Mouse (Mus musculus): ENCODE data around the gene Slain2. TPM values are rescaled to one million over a fixed set of nuclear protein-coding genes. Genes with fewer than 3 reads are reported as not detected.
A peak's percentile ranks its signal among the peaks of the same experiment; 100 is the strongest.

Gene Slain2
- polyA plus RNA-seq, 1 experiment from 2014 or later = 22.8 TPM

DNA sequence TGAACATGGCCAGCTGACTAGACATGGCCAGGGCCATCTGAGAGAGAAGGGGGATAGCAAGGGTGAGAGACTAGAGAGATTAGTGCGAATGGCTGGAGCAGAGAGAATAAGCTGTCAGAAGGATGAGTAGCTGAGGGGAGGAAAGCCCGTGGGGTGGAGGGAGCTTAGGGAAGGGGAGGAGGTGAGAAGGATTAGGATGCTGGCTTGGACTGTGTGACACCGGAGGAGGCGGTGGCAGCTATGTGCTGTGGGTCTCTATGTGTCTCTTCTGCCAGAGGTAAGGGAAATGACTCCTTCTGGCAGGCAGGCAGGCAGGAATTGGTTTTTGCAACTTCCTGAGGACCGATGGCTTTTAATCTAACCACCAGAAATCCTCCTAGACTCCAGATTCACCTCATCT is 34.4 kb upstream of the Slain2 start:
- Histone ChIP-seq H3K4me2 (ENCODE audit: low read depth, low read length, severe bottlenecking) (no peak overlapping the region), H3K9me3 (ENCODE audit: control insufficient read depth, low read length) (no peaks in the 10 kb centered on the region), H3K4me3 (ENCODE audit: low read depth, low read length) (no peak overlapping the region), H3K4me1 (replicated peaks; ENCODE audit: control insufficient read depth, insufficient read depth, low read length) (no peaks in the 10 kb centered on the region), H3K36me3 (ENCODE audit: control insufficient read depth, insufficient read depth, low read length) (no peaks in the 10 kb centered on the region), H3K27ac (ENCODE audit: low read depth, low read length) (no peak overlapping the region), H3K9ac (ENCODE audit: low read length) (no peak overlapping the region), H3K27me3 (ENCODE audit: control insufficient read depth, insufficient read depth, low read length) (no peaks in the 10 kb centered on the region; the same call in 1 of the 2 replicates)
- no peak for ATAC-seq (replicated peaks; ENCODE audit: low FRiP score)
- WGBS = 20% methylated on average over 5 of the region's 5 CpGs
- no peak for DNase-seq (ENCODE audit: low spot score)

DNA sequence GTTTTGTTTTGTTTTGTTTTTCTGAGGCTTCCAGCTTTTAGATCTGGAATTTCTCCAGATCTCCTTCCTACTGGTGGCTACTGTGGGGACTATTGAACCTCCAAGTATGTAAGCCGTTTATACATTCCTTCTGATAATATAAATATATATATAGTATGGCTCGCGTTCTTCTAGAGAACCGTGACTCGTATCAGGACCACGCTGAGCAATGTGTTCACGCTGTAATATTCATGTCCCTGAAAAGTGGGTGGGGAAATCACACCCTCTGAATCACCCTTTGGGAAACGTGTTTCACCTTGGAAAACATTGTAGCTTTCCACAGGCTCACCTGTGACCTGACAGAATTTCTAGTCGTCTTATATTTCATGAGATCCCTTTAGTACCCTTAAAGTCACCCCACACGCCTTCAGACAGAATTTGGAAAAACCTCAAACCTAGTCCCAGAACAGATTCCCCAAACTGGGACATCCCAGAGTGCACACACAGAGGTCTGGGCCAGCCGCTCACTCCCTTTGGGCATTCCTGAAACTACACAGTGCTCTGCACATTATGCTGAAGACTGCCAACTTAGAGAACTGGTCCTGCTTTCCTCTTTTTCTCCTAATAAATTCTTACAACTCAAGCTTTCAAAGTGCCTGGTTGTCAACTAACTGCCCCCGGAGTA is 32.2 kb upstream of the Slain2 start:
- H3K27me3 ChIP-seq (ENCODE audit: control insufficient read depth, insufficient read depth, low read length) = no peaks in the 10 kb centered on the region
- no peaks in the 10 kb centered on the region for H3K4me1 ChIP-seq (replicated peaks; ENCODE audit: control insufficient read depth, insufficient read depth, low read length)
- DNase-seq (ENCODE audit: low spot score) (no peak), ATAC-seq (replicated peaks; ENCODE audit: low FRiP score) (no peak)
- no peak overlapping the region for H3K27ac ChIP-seq (ENCODE audit: low read depth, low read length)
- H3K9ac ChIP-seq (ENCODE audit: low read length) = no peak overlapping the region
- H3K4me2 ChIP-seq (ENCODE audit: low read depth, low read length, severe bottlenecking) = no peak overlapping the region
- H3K9me3 ChIP-seq (ENCODE audit: control insufficient read depth, low read length) = no peaks in the 10 kb centered on the region
- 86% methylated on average over 12 of the region's 12 CpGs for WGBS
- H3K4me3 ChIP-seq (ENCODE audit: low read depth, low read length) = no peak overlapping the region
- no peaks in the 10 kb centered on the region for H3K36me3 ChIP-seq (ENCODE audit: control insufficient read depth, insufficient read depth, low read length)

DNA sequence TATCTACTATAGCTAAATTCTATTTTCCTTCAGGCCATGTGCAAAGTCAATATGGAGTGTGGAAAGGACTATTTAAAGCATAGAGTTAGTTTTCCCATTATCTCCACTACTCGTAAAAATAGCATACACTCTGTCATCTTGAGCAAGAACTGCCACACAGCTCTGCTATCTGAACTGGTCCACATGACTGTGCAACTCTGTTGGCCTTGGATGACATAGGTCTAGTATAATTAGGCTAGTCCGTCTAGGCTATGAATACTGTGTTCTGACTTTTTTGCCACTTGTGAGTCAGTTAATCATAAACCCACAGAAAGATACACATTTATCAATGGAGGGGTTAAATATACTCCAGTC is 31.7 kb upstream of the Slain2 start:
- no peak overlapping the region for H3K27ac ChIP-seq (ENCODE audit: low read depth, low read length)
- DNase-seq (ENCODE audit: low spot score) (no peak), ATAC-seq (replicated peaks; ENCODE audit: low FRiP score) (no peak)
- H3K4me1 ChIP-seq (replicated peaks; ENCODE audit: control insufficient read depth, insufficient read depth, low read length) = no peaks in the 10 kb centered on the region
- no peaks in the 10 kb centered on the region for H3K27me3 ChIP-seq (ENCODE audit: control insufficient read depth, insufficient read depth, low read length)
- H3K36me3 ChIP-seq (ENCODE audit: control insufficient read depth, insufficient read depth, low read length) = no peaks in the 10 kb centered on the region
- no peak overlapping the region for H3K9ac ChIP-seq (ENCODE audit: low read length)
- no peaks in the 10 kb centered on the region for H3K9me3 ChIP-seq (ENCODE audit: control insufficient read depth, low read length)
- H3K4me2 ChIP-seq (ENCODE audit: low read depth, low read length, severe bottlenecking) = no peak overlapping the region
- no peak overlapping the region for H3K4me3 ChIP-seq (ENCODE audit: low read depth, low read length)
- WGBS = 91% methylated on average over 2 of the region's 2 CpGs

DNA sequence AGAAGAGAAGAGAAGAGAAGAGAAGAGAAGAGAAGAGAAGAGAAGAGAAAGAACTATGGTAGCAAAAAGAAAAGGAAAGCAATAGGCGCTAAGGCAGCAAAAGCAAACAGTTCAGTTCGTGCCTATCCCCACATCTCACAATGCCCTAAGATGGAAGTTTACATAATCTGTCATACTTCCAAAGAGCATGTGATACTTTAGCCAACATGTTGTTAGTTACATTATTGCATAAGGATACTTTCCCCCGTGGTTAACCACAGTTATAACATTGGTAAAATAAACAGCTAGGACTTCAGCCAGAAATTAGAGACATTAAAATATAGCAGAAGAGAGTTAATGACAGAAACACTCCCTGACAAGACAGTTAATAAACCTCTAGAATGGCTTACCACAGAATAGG is 30.4 kb upstream of the Slain2 start:
- Histone ChIP-seq H3K4me3 (ENCODE audit: low read depth, low read length) (no peak overlapping the region), H3K9ac (ENCODE audit: low read length) (no peak overlapping the region), H3K4me2 (ENCODE audit: low read depth, low read length, severe bottlenecking) (no peak overlapping the region), H3K27ac (ENCODE audit: low read depth, low read length) (no peak overlapping the region), H3K4me1 (replicated peaks; ENCODE audit: control insufficient read depth, insufficient read depth, low read length) (no peaks in the 10 kb centered on the region), H3K36me3 (ENCODE audit: control insufficient read depth, insufficient read depth, low read length) (no peaks in the 10 kb centered on the region), H3K9me3 (ENCODE audit: control insufficient read depth, low read length) (no peaks in the 10 kb centered on the region), H3K27me3 (ENCODE audit: control insufficient read depth, insufficient read depth, low read length) (no peaks in the 10 kb centered on the region)
- DNase-seq (ENCODE audit: low spot score) = no peak
- WGBS = 83% methylated on average over 3 of the region's 3 CpGs
- no peak for ATAC-seq (replicated peaks; ENCODE audit: low FRiP score)

DNA sequence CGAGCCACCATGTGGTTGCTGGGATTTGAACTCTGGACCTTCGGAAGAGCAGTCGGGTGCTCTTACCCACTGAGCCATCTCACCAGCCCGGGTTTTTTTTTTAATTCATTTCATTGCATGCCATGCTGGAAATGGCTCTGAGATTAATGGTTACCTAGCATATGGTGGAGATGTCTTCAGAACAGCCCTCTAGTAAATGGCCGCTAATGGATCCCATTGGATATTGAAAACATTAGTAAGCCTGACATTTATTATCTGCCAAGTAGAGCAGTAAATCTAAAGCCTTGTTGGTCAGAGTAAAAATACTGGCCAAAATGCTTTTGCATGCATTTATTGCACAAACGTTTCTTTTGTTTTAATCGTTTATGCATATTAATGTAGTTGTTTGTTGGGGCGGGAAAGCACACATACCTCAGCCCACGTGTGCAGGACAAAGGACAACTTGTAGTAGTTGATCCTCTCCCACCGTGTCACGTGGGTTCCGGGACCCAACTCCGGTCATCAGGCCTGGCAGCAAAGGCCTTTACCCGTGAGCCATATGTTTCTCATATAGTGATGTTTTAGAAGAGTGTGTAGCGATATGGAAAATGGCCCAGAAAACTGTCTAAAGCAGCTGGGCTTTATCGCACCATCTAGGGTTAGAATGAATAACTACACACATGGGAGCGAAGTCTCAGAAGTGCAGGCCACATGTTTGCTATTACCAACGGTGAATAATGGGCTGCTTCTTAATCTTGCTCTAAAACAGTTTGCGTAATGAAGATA is 27.5 kb upstream of the Slain2 start:
- no peak overlapping the region for H3K4me3 ChIP-seq (ENCODE audit: low read depth, low read length)
- H3K36me3 ChIP-seq (ENCODE audit: control insufficient read depth, insufficient read depth, low read length) = no peaks in the 10 kb centered on the region
- no peak overlapping the region for H3K4me2 ChIP-seq (ENCODE audit: low read depth, low read length, severe bottlenecking)
- DNase-seq (ENCODE audit: low spot score) (no peak), ATAC-seq (replicated peaks; ENCODE audit: low FRiP score) (no peak)
- no peak overlapping the region for H3K9ac ChIP-seq (ENCODE audit: low read length)
- no peaks in the 10 kb centered on the region for H3K27me3 ChIP-seq (ENCODE audit: control insufficient read depth, insufficient read depth, low read length)
- H3K27ac ChIP-seq (ENCODE audit: low read depth, low read length) = no peak overlapping the region
- WGBS = 87% methylated on average over 18 of the region's 19 CpGs
- H3K9me3 ChIP-seq (ENCODE audit: control insufficient read depth, low read length) = no peaks in the 10 kb centered on the region
- H3K4me1 ChIP-seq (replicated peaks; ENCODE audit: control insufficient read depth, insufficient read depth, low read length) = no peaks in the 10 kb centered on the region

DNA sequence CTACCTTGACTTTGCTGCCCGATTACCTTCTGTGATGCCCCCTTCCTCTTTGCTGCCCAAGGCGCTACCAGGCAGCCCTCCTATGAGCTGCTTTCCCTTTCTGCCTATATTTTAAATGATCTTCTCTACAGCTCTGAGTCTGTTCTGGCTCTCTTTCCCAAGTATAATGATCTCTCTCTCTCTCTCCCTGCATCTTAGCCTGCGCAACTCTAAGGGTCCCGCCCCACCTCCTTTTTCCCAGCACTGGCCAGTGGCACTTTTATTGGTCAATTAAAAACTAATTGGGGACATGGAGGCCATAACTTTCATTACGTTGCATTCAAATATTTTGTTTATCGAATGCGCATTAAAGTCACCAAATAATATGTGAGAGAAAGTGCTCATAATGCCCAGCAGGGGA is 25.8 kb upstream of the Slain2 start:
- DNase-seq (ENCODE audit: low spot score) (no peak), ATAC-seq (replicated peaks; ENCODE audit: low FRiP score) (no peak)
- H3K4me2 ChIP-seq (ENCODE audit: low read depth, low read length, severe bottlenecking) = no peak overlapping the region
- H3K36me3 ChIP-seq (ENCODE audit: control insufficient read depth, insufficient read depth, low read length) = no peaks in the 10 kb centered on the region
- H3K4me1 ChIP-seq (replicated peaks; ENCODE audit: control insufficient read depth, insufficient read depth, low read length) = no peaks in the 10 kb centered on the region
- no peak overlapping the region for H3K27ac ChIP-seq (ENCODE audit: low read depth, low read length)
- H3K9me3 ChIP-seq (ENCODE audit: control insufficient read depth, low read length) = no peaks in the 10 kb centered on the region
- no peak overlapping the region for H3K9ac ChIP-seq (ENCODE audit: low read length)
- H3K27me3 ChIP-seq (ENCODE audit: control insufficient read depth, insufficient read depth, low read length) = no peaks in the 10 kb centered on the region
- 92% methylated on average over 7 of the region's 7 CpGs for WGBS
- H3K4me3 ChIP-seq (ENCODE audit: low read depth, low read length) = no peak overlapping the region

DNA sequence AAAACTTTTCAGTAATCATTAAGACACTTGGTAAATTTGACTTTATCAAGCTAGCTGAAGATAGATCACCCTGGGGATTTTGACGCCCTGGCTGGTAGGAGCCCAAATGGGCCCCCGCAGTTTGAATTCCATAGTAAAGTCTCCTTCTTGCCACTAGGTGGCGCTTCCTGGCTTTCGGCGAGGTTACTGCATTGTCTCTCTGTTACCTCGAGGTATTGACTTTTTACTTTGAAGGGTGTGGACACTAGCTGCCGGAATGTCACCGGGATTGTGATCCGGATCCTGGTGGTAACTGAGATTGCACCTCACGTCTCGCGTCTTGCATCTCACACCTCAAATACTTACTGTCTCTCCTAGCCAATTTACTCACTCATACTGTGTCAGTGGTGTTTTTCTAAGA is 22.6 kb upstream of the Slain2 start:
- no peaks in the 10 kb centered on the region for H3K27me3 ChIP-seq (ENCODE audit: control insufficient read depth, insufficient read depth, low read length)
- H3K27ac ChIP-seq (ENCODE audit: low read depth, low read length) = no peak overlapping the region
- no peak overlapping the region for H3K9ac ChIP-seq (ENCODE audit: low read length)
- no peaks in the 10 kb centered on the region for H3K4me1 ChIP-seq (replicated peaks; ENCODE audit: control insufficient read depth, insufficient read depth, low read length)
- H3K4me2 ChIP-seq (ENCODE audit: low read depth, low read length, severe bottlenecking) = no peak overlapping the region
- 3% methylated on average over 12 of the region's 12 CpGs for WGBS
- H3K4me3 ChIP-seq (ENCODE audit: low read depth, low read length) = no peak overlapping the region
- ATAC-seq (replicated peaks; ENCODE audit: low FRiP score) (peak; percentile 46; the same call in 1 of the 2 replicates), DNase-seq (ENCODE audit: low spot score) (peak; percentile 67)
- H3K36me3 ChIP-seq (ENCODE audit: control insufficient read depth, insufficient read depth, low read length) = no peaks in the 10 kb centered on the region
- no peaks in the 10 kb centered on the region for H3K9me3 ChIP-seq (ENCODE audit: control insufficient read depth, low read length)

DNA sequence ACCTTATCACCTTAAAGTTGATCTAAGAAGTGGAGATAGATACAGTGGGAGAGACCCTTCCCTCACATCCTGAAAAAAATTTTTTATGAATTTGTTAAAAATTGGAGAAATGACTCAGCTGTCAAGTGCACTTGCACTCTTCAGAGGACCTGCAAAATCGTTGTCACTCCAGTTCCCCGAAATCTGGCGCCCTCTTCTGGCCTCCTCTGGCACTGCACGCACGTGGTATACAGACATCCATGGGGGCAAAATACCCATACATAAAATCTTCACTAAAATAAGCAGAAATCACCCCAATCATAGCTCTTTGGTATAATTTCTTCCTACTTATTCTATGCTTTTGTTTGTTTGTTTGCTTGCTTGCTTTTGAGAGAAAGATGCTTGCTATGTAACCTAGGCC is 20.1 kb upstream of the Slain2 start:
- WGBS = 61% methylated on average over 5 of the region's 5 CpGs
- Histone ChIP-seq H3K9ac (ENCODE audit: low read length) (no peak overlapping the region), H3K4me2 (ENCODE audit: low read depth, low read length, severe bottlenecking) (no peak overlapping the region), H3K27ac (ENCODE audit: low read depth, low read length) (no peak overlapping the region), H3K27me3 (ENCODE audit: control insufficient read depth, insufficient read depth, low read length) (no peaks in the 10 kb centered on the region), H3K9me3 (ENCODE audit: control insufficient read depth, low read length) (no peaks in the 10 kb centered on the region), H3K4me3 (ENCODE audit: low read depth, low read length) (no peak overlapping the region), H3K36me3 (ENCODE audit: control insufficient read depth, insufficient read depth, low read length) (no peaks in the 10 kb centered on the region), H3K4me1 (replicated peaks; ENCODE audit: control insufficient read depth, insufficient read depth, low read length) (no peaks in the 10 kb centered on the region)
- DNase-seq (ENCODE audit: low spot score) = peak; percentile 65
- ATAC-seq (replicated peaks; ENCODE audit: low FRiP score) = no peak

DNA sequence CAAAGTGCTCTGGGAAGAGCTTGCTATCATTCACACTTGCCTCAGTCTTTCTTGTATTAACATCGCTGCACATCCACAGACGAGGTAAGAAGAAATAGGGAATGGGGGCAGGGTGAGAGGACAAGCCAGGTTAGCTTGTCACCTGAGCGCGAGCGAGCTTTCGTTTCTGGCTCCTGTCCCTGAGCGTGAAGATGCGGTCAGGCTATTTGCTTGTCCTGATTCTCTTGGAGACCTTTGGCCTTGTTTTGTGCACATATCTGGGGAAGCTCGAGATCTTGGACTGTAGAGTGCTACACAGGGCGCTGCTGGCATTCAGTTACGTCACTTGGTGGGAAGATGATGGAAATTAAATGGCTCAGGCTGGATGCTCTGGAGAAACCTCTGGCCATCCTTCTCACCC is 18.8 kb upstream of the Slain2 start:
- 93% methylated on average over 11 of the region's 11 CpGs for whole genome bisulfite sequencing
- no peaks in the 10 kb centered on the region for H3K36me3 ChIP-seq (ENCODE audit: control insufficient read depth, insufficient read depth, low read length)
- H3K4me3 ChIP-seq (ENCODE audit: low read depth, low read length) = no peak overlapping the region
- H3K9ac ChIP-seq (ENCODE audit: low read length) = no peak overlapping the region
- no peaks in the 10 kb centered on the region for H3K27me3 ChIP-seq (ENCODE audit: control insufficient read depth, insufficient read depth, low read length)
- ATAC-seq (replicated peaks; ENCODE audit: low FRiP score) = no peak
- H3K4me2 ChIP-seq (ENCODE audit: low read depth, low read length, severe bottlenecking) = no peak overlapping the region
- no peaks in the 10 kb centered on the region for H3K4me1 ChIP-seq (replicated peaks; ENCODE audit: control insufficient read depth, insufficient read depth, low read length)
- H3K9me3 ChIP-seq (ENCODE audit: control insufficient read depth, low read length) = no peaks in the 10 kb centered on the region
- no peak for DNase-seq (ENCODE audit: low spot score)
- no peak overlapping the region for H3K27ac ChIP-seq (ENCODE audit: low read depth, low read length)

All from forebrain, embryonic 11.5 days (tissue).